Mouse (Mus musculus) adrenal gland, postnatal 4 days (tissue): ENCODE data around the gene Insc. TPM values are rescaled to one million over a fixed set of nuclear protein-coding genes. Genes with fewer than 3 reads are reported as not detected.

Experiments
- DNase-seq, 2 experiments: peaks; one replicate each; pipeline ENCODE4 v3.0.0; 2021 to 2022; ENCODE audit warnings: low spot score in 2 of 2, mixed read lengths in 2 of 2
- total RNA-seq, 2 experiments: library from RNA; stranded (reverse); gene quantifications; 2 replicates each; pipeline ENCODE4 v1.2.3; 2021

The Insc gene
- total RNA-seq, 2 experiments from 2014 or later = 2.8 to 7.3 TPM

- no peak for DNase-seq
These were observed 75.3 kb downstream of the Insc start for GRCm38 (mm10) chr7:114818836-114819235.

GRCm38 (mm10) chr7:114822736-114823135 is 79.2 kb downstream of the Insc start:
- DNase-seq = no peak

GRCm38 (mm10) chr7:114827360-114827759 is 83.9 kb downstream of the Insc start:
- no peak for DNase-seq

GRCm38 (mm10) chr7:114832257-114832940 is 88.9 kb downstream of the Insc start:
- no peak for DNase-seq

GRCm38 (mm10) chr7:114834504-114834903 is 91.0 kb downstream of the Insc start:
- DNase-seq = no peak

- DNase-seq = no peak
These were observed 93.8 kb downstream of the Insc start for GRCm38 (mm10) chr7:114837268-114837667.

- DNase-seq = no peak
These were observed 96.7 kb downstream of the Insc start for GRCm38 (mm10) chr7:114840029-114840745.

- no peak for DNase-seq
These were observed 99.2 kb downstream of the Insc start for GRCm38 (mm10) chr7:114842644-114843211.

- DNase-seq = no peak
These were observed 103.7 kb downstream of the Insc start for GRCm38 (mm10) chr7:114847179-114847578.

GRCm38 (mm10) chr7:114852387-114852786 is 108.9 kb downstream of the Insc start:
- DNase-seq = no peak

- no peak for DNase-seq
These were observed 110.7 kb downstream of the Insc start for GRCm38 (mm10) chr7:114854169-114854568.

GRCm38 (mm10) chr7:114860858-114861523 is 117.5 kb downstream of the Insc start:
- DNase-seq = no peak

GRCm38 (mm10) chr7:114873315-114874012 is 130.0 kb downstream of the Insc start:
- no peak for DNase-seq

GRCm38 (mm10) chr7:114874032-114874441 is 130.5 kb downstream of the Insc start:
- no peak for DNase-seq

- DNase-seq = no peak
These were observed 131.1 kb downstream of the Insc start for GRCm38 (mm10) chr7:114874579-114874978.

- no peak for DNase-seq
These were observed 140.1 kb downstream of the Insc start for GRCm38 (mm10) chr7:114883602-114884001.

GRCm38 (mm10) chr7:114886933-114887332 is 143.4 kb downstream of the Insc start:
- no peak for DNase-seq

- no peak for DNase-seq
These were observed 146.7 kb downstream of the Insc start for GRCm38 (mm10) chr7:114890215-114890614.

- DNase-seq = no peak
These were observed 149.2 kb downstream of the Insc start for GRCm38 (mm10) chr7:114892618-114893257.

- DNase-seq = no peak
These were observed 150.4 kb downstream of the Insc start for GRCm38 (mm10) chr7:114893889-114894288.
